Mouse (Mus musculus) neutrophil, adult 5-6 weeks (primary cell): ENCODE data around the gene Lrrc59. TPM values are rescaled to one million over a fixed set of nuclear protein-coding genes. Genes with fewer than 3 reads are reported as not detected.
"Not testable (repeated sequence)": the region's sequence is repeated elsewhere in the genome, so short reads cannot be mapped to it uniquely, and the experiment has no call there.

ENCODE experiments used
- ATAC-seq: fragments of 151-379, 151-347 bp; 2 replicates; pipeline ENCODE4 v1.8.0; 2017; ENCODE audit warnings: mild to moderate bottlenecking, moderate TSS enrichment; ENCODE audit not compliant: insufficient number of reproducible peaks, poor library complexity, low FRiP score, severe bottlenecking; ENCODE audit errors: extremely low read depth
- total RNA-seq: library from RNA; stranded (forward); fragments of 200-1000 nt; gene quantifications from 2 replicates; pipeline ENCODE4 v1.2.3, GENCODE M21; 2017

Lrrc59 gene
- total RNA-seq, 1 experiment from 2014 or later, result 38.2 TPM

DNA sequence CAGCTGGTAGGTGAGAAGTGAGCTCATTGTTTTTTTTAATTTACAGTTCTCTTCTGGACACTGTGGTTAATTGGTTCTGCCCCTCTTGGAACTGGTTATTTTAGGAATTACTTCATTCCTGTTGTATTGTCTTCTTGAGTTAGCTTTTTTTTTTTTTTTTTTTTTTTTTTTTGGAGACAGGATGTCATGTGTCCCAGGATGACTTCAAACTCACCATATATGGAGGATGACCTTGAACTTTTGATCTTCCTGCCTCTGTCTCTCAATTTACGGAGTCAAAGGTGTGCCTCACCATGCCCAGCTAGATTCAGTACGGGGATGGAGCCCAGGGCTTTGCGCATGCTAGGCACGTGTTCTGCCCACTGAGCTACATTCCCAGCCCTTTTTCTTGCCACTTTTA, 52.1 kb downstream of the Lrrc59 start:
- ATAC-seq, result no peak

DNA sequence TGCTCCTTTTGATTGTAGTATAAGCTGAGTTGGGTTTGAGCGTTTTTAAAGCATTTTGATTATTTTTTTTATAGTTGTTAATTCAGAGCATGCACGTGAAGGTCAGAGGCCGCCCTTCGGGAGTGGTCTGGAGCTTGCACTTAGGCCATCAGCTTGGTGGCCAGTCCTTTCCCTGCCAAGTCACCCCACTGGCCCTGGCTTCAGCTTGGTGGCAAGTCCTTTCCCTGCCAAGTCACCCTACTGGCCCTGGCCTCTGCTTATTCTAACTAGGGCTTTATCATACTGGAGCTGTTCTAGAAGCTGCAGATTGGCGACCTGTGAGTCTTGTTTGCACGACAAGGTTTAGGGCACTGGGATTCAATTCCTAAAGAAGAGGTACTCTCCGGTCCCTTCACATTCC, 52.9 kb downstream of the Lrrc59 start:
- no peak for ATAC-seq

DNA sequence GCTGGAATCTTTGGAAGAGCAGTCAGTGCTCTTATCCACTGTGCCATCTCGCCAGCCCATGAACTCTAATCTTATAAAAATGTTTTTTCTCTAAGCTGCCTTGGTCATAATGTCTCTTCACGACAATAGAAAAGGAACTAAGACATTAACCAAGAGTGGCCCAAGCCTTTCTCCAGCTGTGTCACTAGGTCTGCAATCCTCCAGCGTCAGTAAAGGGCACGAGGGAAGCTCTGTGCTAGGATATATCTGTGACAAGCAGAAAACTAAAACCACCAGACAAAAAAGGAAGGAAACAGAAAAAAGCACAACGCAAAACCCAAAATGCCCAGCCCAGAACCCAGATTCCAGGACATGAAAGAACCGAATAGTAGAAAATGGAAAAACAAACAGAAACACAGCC, 57.6 kb downstream of the Lrrc59 start:
- ATAC-seq, result no peak

DNA sequence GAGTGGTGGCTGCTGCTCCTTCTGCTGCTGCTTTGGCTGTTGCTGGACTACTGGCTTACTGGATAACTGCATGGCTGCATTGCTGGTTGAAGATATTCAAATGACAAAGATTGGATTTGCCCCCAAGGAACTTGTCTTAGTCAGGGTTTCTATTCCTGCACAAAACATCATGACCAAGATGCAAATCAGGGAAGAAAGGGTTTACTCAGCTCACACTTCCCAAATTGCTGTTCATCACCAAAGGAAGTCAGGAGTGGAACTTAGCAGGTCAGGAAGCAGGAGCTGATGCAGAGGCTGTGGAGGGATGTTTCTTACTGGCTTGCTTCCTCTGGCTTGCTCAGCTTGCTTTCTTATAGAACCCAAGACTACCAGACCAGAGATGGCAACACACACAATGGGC, 62.9 kb downstream of the Lrrc59 start:
- ATAC-seq, result not testable (repeated sequence)

Other genes with a start within 250 kb of the Lrrc59 start
- 0.86 and 1.2 TPM in 2 replicates for gene Abcc3, start 236.8 kb upstream of the Lrrc59 start, total RNA-seq
- not detected in 2 replicates for gene Cacna1g, start 155.6 kb upstream of the Lrrc59 start, total RNA-seq
- not detected in 2 replicates for gene Spata20, start 143.6 kb upstream of the Lrrc59 start, total RNA-seq
- 2.0 and 2.4 TPM in 2 replicates for gene Epn3, start 129.8 kb upstream of the Lrrc59 start, total RNA-seq
- gene Mycbpap, start 108.0 kb upstream of the Lrrc59 start, total RNA-seq, result not detected in 2 replicates
- 2.3 and 3.3 TPM in 2 replicates for gene Rsad1, start 80.5 kb upstream of the Lrrc59 start, total RNA-seq
- 0.23 and 0.25 TPM in 2 replicates for gene Chad, start 64.7 kb upstream of the Lrrc59 start, total RNA-seq
- 19.8 and 22.8 TPM in 2 replicates for gene Acsf2, start 27.9 kb upstream of the Lrrc59 start, total RNA-seq
- 8.6 and 13.8 TPM in 2 replicates for gene Mrpl27, start 24.0 kb downstream of the Lrrc59 start, total RNA-seq
- gene Eme1, start 24.2 kb downstream of the Lrrc59 start, total RNA-seq, result 0.47 and 1.8 TPM in 2 replicates
- 7.2 and 8.7 TPM in 2 replicates for gene Xylt2, start 47.7 kb downstream of the Lrrc59 start, total RNA-seq
- not detected in 2 replicates for gene Gm11541, start 74.7 kb downstream of the Lrrc59 start, total RNA-seq
- not detected in 2 replicates for gene Cdc34b, start 112.0 kb downstream of the Lrrc59 start, total RNA-seq
- not detected in 2 replicates for gene Tmem92, start 152.9 kb downstream of the Lrrc59 start, total RNA-seq